Mouse (Mus musculus) kidney, postnatal 0 days (tissue): ENCODE measurements at regions not wholly inside any gene's neighbourhood (a gene's known extent, or its start where the extent isn't known, plus 50 kb on each side); places are given as distances from the start of the nearest gene placed in this dataset.

Experiments used
- ATAC-seq: fragments of 200-750 bp; cut with Nextera tagmentation; replicated peaks from 2 replicates; pipeline ENCODE4 v1.8.0; 2017; ENCODE audit warnings: low read depth, moderate number of reproducible peaks, moderate TSS enrichment, moderate library complexity; ENCODE audit not compliant: low FRiP score
- DNase-seq: peaks from one replicate; pipeline ENCODE4 v3.0.0-alpha.2; 2016; ENCODE audit warnings: low spot score
- H3K27ac ChIP-seq: fragments of 300-500 bp; sonication (generic); 2 replicates; pipeline ENCODE4 v1.5.1; 2014; ENCODE audit warnings: mild to moderate bottlenecking
- H3K27me3 ChIP-seq: fragments of 300-500 bp; sonication (generic); 2 replicates; pipeline ENCODE4 v1.6.1; 2014; ENCODE audit warnings: low read length, mixed read lengths; ENCODE audit not compliant: insufficient read depth
- H3K36me3 ChIP-seq: fragments of 300-500 bp; sonication (generic); 2 replicates; pipeline ENCODE4 v1.6.1; 2014; ENCODE audit warnings: low read length, mixed read lengths; ENCODE audit not compliant: insufficient read depth
- H3K4me1 ChIP-seq: fragments of 300-500 bp; sonication (generic); replicated peaks from 2 replicates; pipeline ENCODE4 v1.6.1; 2014; ENCODE audit warnings: antibody characterized with exemption, low read length, mixed read lengths; ENCODE audit not compliant: insufficient read depth
- H3K4me2 ChIP-seq: fragments of 300-500 bp; sonication (generic); 2 replicates; pipeline ENCODE4 v1.6.1; 2014; ENCODE audit warnings: mild to moderate bottlenecking, low read length, moderate library complexity, mixed read lengths
- H3K4me3 ChIP-seq: fragments of 300-500 bp; sonication (generic); replicated peaks from 2 replicates; pipeline ENCODE4 v1.5.1; 2014; ENCODE audit warnings: low read depth, low read length
- H3K9ac ChIP-seq: fragments of 300-500 bp; sonication (generic); 2 replicates; pipeline ENCODE4 v1.6.1; 2014; ENCODE audit warnings: low read depth, low read length
- H3K9me3 ChIP-seq: fragments of 300-500 bp; sonication (generic); replicated peaks from 2 replicates; pipeline ENCODE4 v1.6.1; 2016; ENCODE audit warnings: low read length, inconsistent platforms, mixed read lengths
- CTCF ChIP-seq: IDR thresholded peaks from 2 replicates; pipeline ENCODE4 v1.5.1; 2016; ENCODE audit warnings: antibody characterized with exemption, low read depth, mild to moderate bottlenecking, moderate library complexity
- WGBS: fragments of 180-500 bp; shearing (Covaris S2); extraction: QIAGEN DNeasy Blood & Tissue Kit; methylation state at CpG from one replicate; pipeline ENCODE4 v1.1.7; 2014; 5-methylcytosine and 5-hydroxymethylcytosine counted together

DNA sequence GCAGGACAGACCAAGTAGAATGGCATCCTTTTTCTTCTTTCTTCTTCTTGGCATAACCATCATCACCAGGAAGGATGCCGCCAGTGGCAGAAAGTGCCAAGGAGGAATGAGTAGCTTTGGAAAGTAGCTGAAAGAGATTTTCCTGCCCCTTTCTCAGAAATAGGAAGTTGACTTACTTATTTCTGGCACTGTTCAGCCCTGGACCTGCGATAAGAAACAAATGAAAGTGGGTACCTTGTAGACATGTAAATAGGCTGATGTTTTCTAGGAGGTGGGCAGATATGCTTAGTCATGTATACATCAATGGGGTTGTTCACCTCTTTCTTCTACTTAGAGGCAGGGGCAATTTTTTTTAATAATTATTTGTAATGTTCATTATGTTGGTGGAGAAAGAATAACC is 145.3 kb upstream of the Tmem164 start:
- Histone ChIP-seq H3K27me3 (no peaks in the 10 kb centered on the region), H3K4me3 (no peak overlapping the region), H3K9me3 (no peaks in the 10 kb centered on the region), H3K4me1 (no peaks in the 10 kb centered on the region), H3K9ac (no peak overlapping the region), H3K36me3 (no peaks in the 10 kb centered on the region), H3K4me2 (no peak overlapping the region), H3K27ac (no peak overlapping the region)
- TF ChIP-seq CTCF = no peak
- WGBS = 88% methylated on average over 2 of the region's 2 CpGs
- DNase-seq (no peak), ATAC-seq (no peak)

DNA sequence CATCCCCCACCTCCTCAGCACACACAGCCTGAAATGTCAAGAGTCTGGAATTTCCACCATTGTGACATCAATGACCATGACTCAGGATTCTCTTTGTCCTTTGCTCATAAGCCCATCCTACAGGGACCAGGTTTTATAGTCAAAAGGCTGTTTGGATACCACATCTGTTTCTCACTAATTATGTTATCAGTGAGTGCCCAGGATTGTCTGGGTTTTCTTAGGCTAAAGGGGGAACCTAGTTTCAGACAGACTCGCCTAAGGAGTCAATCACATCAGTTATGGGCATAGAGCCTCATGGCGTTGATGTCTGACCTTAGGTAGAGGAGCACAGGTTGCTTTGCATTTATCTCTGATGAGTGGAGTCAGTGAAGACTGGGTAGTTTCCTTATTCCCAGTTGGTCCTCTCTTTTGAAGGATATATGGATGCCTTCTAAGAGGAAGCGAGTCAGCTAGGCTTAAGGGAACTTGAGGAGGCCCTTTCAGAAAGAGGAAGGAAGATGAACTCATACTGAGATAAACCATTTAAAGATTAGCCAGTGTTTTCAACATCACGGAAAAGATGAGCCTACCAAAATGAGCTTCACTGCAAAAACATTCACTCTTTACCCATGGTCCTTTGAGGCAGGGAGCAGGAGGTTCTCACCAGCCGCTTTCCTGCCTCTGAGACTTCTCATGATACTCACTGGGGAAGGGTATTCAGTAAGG is 143.8 kb upstream of the Tmem164 start:
- H3K4me1 ChIP-seq = no peaks in the 10 kb centered on the region
- H3K9ac ChIP-seq = no peak overlapping the region
- no peaks in the 10 kb centered on the region for H3K27me3 ChIP-seq
- no peaks in the 10 kb centered on the region for H3K9me3 ChIP-seq
- no peak for ATAC-seq
- H3K27ac ChIP-seq = no peak overlapping the region
- no peak overlapping the region for H3K4me2 ChIP-seq
- 78% methylated on average over 5 of the region's 5 CpGs for WGBS
- no peak for TF ChIP-seq CTCF
- H3K36me3 ChIP-seq = no peaks in the 10 kb centered on the region
- no peak for DNase-seq
- H3K4me3 ChIP-seq = no peak overlapping the region

DNA sequence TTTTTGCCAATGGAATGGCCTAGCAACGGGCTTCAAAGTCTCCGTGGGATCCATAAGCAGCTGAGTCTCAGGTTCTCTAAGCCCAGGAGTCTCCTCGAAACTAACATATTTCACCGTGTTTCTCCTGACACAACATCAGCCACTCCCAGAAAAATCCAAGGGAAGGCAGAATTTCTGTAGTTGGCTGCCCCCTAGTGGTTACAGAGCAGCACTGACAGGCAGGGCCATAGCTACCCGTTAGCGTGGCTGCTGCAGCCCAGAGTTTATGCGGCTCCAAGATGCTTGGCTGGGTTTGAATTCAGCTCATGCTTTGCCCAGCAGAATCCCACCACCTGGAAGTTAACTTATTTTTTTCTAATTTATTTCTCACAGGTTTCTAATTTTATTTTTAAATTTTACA is 140.9 kb upstream of the Tmem164 start:
- WGBS = 22% methylated on average over 7 of the region's 7 CpGs

DNA sequence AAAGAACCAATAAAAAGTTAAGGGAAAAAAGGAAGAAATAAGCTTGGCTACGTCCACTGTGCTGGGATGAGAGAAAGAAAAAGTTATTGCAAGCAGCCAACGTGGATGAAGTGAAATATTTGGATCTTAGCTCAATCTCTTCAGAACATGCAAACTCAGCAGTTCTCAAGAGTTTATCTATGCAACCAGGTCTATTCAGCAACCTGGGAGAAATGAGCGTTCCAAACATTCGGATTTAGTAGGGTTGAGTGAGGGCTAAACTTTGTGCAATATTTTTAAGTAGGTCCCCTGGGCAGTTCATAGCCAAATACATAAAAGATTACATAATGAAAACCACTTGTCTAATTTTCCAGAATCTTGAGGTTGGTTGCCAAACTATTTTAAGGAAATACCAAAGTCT is 129.0 kb upstream of the Tmem164 start:
- H3K27me3 ChIP-seq = no peaks in the 10 kb centered on the region
- H3K4me1 ChIP-seq = no peaks in the 10 kb centered on the region
- H3K4me3 ChIP-seq = no peak overlapping the region
- ATAC-seq = no peak
- H3K27ac ChIP-seq = no peak overlapping the region
- no peaks in the 10 kb centered on the region for H3K36me3 ChIP-seq
- H3K9ac ChIP-seq = no peak overlapping the region
- TF ChIP-seq CTCF = no peak
- 71% methylated on average over 4 of the region's 4 CpGs for WGBS
- no peak overlapping the region for H3K4me2 ChIP-seq
- no peak for DNase-seq
- H3K9me3 ChIP-seq = no peaks in the 10 kb centered on the region

More for the DNA sequence above, 140.9 kb upstream of the Tmem164 start:
- DNase-seq = peak; percentile 82
- Histone ChIP-seq H3K9me3 (no peaks in the 10 kb centered on the region), H3K4me1 (no peaks in the 10 kb centered on the region), H3K9ac (no peak overlapping the region), H3K4me3 (no peak overlapping the region), H3K27me3 (no peaks in the 10 kb centered on the region), H3K4me2 (peak overlapping the region; percentile 31; the same call in 1 of the 2 replicates), H3K36me3 (no peaks in the 10 kb centered on the region), H3K27ac (no peak overlapping the region)
- ATAC-seq = no peak
- peak; percentile 81 for TF ChIP-seq CTCF

DNA sequence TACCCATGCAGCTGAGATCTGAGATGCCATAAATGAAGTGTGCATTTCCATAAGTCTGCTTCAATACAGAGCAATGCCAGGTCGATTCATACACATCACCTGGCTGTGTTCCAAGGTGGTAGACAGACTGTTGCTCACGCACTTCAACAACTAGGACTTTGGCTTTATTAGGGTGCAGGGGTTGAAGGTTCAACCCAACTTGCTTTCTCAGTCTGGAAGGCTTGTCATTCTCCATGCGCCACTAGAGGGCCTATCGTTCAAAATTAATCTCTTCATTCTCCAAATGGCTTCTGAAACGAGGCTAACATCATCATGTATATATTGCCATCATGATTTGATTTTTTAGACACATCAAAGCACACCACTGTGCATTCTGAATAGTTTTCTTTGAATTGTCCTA is 127.0 kb upstream of the Tmem164 start:
- DNase-seq = peak; percentile 25
- no peaks in the 10 kb centered on the region for H3K4me1 ChIP-seq
- no peaks in the 10 kb centered on the region for H3K27me3 ChIP-seq
- TF ChIP-seq CTCF = peak; percentile 66
- H3K36me3 ChIP-seq = no peaks in the 10 kb centered on the region
- ATAC-seq = no peak
- no peak overlapping the region for H3K4me2 ChIP-seq
- no peak overlapping the region for H3K4me3 ChIP-seq
- H3K9ac ChIP-seq = no peak overlapping the region
- no peaks in the 10 kb centered on the region for H3K9me3 ChIP-seq
- WGBS = 21% methylated on average over 5 of the region's 5 CpGs
- no peak overlapping the region for H3K27ac ChIP-seq

DNA sequence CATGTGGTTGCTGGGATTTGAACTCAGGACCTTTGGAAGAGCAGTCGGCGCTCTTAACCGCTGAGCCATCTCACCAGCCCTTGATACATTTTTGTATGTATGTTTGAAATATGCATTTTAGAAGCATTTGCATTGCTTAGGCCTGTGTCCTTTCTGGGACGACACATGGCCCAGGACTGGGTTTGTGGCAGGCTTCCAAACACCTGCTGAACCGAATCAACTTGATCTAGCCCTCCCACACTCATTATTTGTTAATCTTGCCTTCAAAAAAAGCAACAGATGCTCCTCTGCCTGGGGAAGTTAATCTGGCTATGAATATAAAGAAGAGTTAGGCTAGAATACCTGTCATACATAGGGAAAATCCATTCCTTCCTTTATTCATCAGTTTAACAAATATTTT is 123.7 kb upstream of the Tmem164 start:
- Histone ChIP-seq H3K9me3 (no peaks in the 10 kb centered on the region), H3K4me1 (no peaks in the 10 kb centered on the region), H3K4me3 (no peak overlapping the region), H3K4me2 (no peak overlapping the region), H3K27me3 (no peaks in the 10 kb centered on the region), H3K27ac (no peak overlapping the region), H3K36me3 (no peaks in the 10 kb centered on the region), H3K9ac (no peak overlapping the region)
- WGBS = 76% methylated on average over 5 of the region's 5 CpGs
- ATAC-seq (no peak), DNase-seq (no peak)
- no peak for TF ChIP-seq CTCF
